Comparison of ENCODE assay signal across 8 mouse cellular contexts in genomic region chr2:157077641-157078058, GRCm38 (mm10). TPM values are rescaled to one million over a fixed set of nuclear protein-coding genes. Genes with fewer than 3 reads are reported as not detected.
DNase-seq lines count a peak whose midpoint lies in the region; ATAC-seq and TF ChIP-seq lines count a peak whose summit lies in the region.

No protein-coding gene starts in this region.

- no peak for TF ChIP-seq CTCF in C2C12 (IDR thresholded peaks at IDR 0.05; ENCODE audit: control insufficient read depth, insufficient read depth, insufficient read length)
- no peak for TF ChIP-seq CTCF in bone marrow macrophage, adult 2 months (IDR thresholded peaks at IDR 0.05; ENCODE audit: low read depth, low read length)
- TF ChIP-seq CTCF in heart, postnatal 0 days (IDR thresholded peaks at IDR 0.05; ENCODE audit: low read depth) = no peak

- peaks cover 18% of the 10 kb centered on the region for H3K36me3 ChIP-seq in C2C12 (ENCODE audit: control insufficient read depth, insufficient read depth)
- peaks cover 16% of the 10 kb centered on the region; the same call in 1 of the 2 replicates for H3K36me3 ChIP-seq in forebrain, embryonic 12.5 days (replicated peaks)
- H3K36me3 ChIP-seq in heart, postnatal 0 days (replicated peaks; ENCODE audit: control insufficient read depth, insufficient read depth, low read length) = peaks cover 6% of the 10 kb centered on the region; the same call in 1 of the 2 replicates
- no peaks in the 10 kb centered on the region for H3K36me3 ChIP-seq in liver, embryonic 15.5 days (replicated peaks)

- H3K4me2 ChIP-seq in forebrain, embryonic 12.5 days = peak overlapping the region; percentile 95
- peak overlapping the region; percentile 72 for H3K4me2 ChIP-seq in heart, postnatal 0 days (ENCODE audit: low read depth, low read length)
- H3K4me2 ChIP-seq in liver, embryonic 15.5 days = peak overlapping the region; percentile 70

- peak overlapping the region; percentile 68 for H3K4me3 ChIP-seq in C2C12 (ENCODE audit: insufficient read depth, poor library complexity, severe bottlenecking)
- peak overlapping the region; percentile 61 for H3K4me3 ChIP-seq in bone marrow macrophage, adult 2 months (ENCODE audit: insufficient read depth, low read length)
- peak overlapping the region; percentile 100 for H3K4me3 ChIP-seq in forebrain, embryonic 12.5 days (replicated peaks)
- peak overlapping the region; percentile 67 for H3K4me3 ChIP-seq in heart, postnatal 0 days (ENCODE audit: low read depth, low read length)
- peak overlapping the region; percentile 60 for H3K4me3 ChIP-seq in liver, embryonic 15.5 days (replicated peaks)

- H3K79me2 ChIP-seq in C2C12 (ENCODE audit: control insufficient read depth, insufficient read depth) = peaks cover 61% of the 10 kb centered on the region

- peak; percentile 89 for DNase-seq in heart, postnatal 0 days (ENCODE audit: low spot score)
- peak; percentile 91 to 92 for DNase-seq in kidney, postnatal 25 days
- peak; percentile 88 for DNase-seq in testis, postnatal 10 days (ENCODE audit: low spot score)

- H3K4me1 ChIP-seq in bone marrow macrophage, adult 2 months (ENCODE audit: control insufficient read depth, insufficient read depth, low read length) = peaks cover 41% of the 10 kb centered on the region
- peaks cover 66% of the 10 kb centered on the region for H3K4me1 ChIP-seq in forebrain, embryonic 12.5 days
- H3K4me1 ChIP-seq in heart, postnatal 0 days (ENCODE audit: control insufficient read depth, insufficient read depth) = peaks cover 52% of the 10 kb centered on the region
- peaks cover 47% of the 10 kb centered on the region for H3K4me1 ChIP-seq in liver, embryonic 15.5 days (replicated peaks)

- peak overlapping the region; percentile 100 for H3K9ac ChIP-seq in forebrain, embryonic 12.5 days
- peak overlapping the region; percentile 91 for H3K9ac ChIP-seq in heart, postnatal 0 days (replicated peaks; ENCODE audit: low read depth, low read length)
- H3K9ac ChIP-seq in liver, embryonic 15.5 days = peak overlapping the region; percentile 49; the same call in 1 of the 2 replicates

- TF ChIP-seq EP300 in heart, postnatal 0 days (IDR thresholded peaks at IDR 0.05; ENCODE audit: low read depth) = peak; percentile 87

- H3K27me3 ChIP-seq in C2C12 (ENCODE audit: control insufficient read depth, insufficient read depth, insufficient read length) = no peaks in the 10 kb centered on the region
- peaks cover 10% of the 10 kb centered on the region for H3K27me3 ChIP-seq in forebrain, embryonic 12.5 days
- no peaks in the 10 kb centered on the region for H3K27me3 ChIP-seq in heart, postnatal 0 days (ENCODE audit: control insufficient read depth, insufficient read depth, low read length)
- peaks cover 72% of the 10 kb centered on the region for H3K27me3 ChIP-seq in liver, embryonic 15.5 days

- H3K79me3 ChIP-seq in C2C12 (ENCODE audit: low read depth) = peaks cover 46% of the 10 kb centered on the region

- no peak overlapping the region for H3K27ac ChIP-seq in bone marrow macrophage, adult 2 months (ENCODE audit: insufficient read depth, low read depth, low read length)
- H3K27ac ChIP-seq in forebrain, embryonic 12.5 days = peak overlapping the region; percentile 98
- peak overlapping the region; percentile 84 for H3K27ac ChIP-seq in heart, postnatal 0 days (ENCODE audit: low read depth)
- no peak overlapping the region for H3K27ac ChIP-seq in liver, embryonic 15.5 days (replicated peaks)

- H3K9me3 ChIP-seq in forebrain, embryonic 12.5 days = no peaks in the 10 kb centered on the region
- no peaks in the 10 kb centered on the region for H3K9me3 ChIP-seq in heart, postnatal 0 days (replicated peaks; ENCODE audit: control insufficient read depth, low read length)
- H3K9me3 ChIP-seq in liver, embryonic 15.5 days (replicated peaks) = no peaks in the 10 kb centered on the region

- ATAC-seq in forebrain, embryonic 12.5 days (ENCODE audit: low FRiP score) = no peak
- peak; percentile 53 for ATAC-seq in heart, postnatal 0 days (ENCODE audit: insufficient read depth, low read depth)
- ATAC-seq in liver, embryonic 15.5 days (ENCODE audit: insufficient read depth) = peak; percentile 38
- ATAC-seq in monocyte, adult 5-6 weeks (replicated peaks; ENCODE audit: insufficient number of reproducible peaks, low FRiP score, low TSS enrichment, poor library complexity, severe bottlenecking) = peak; percentile 41; the same call in 1 of the 2 replicates

- WGBS in forebrain, embryonic 12.5 days = under 1% methylated on average over 15 of the region's 15 CpGs
- under 1% methylated on average over 15 of the region's 15 CpGs for WGBS in heart, postnatal 0 days
- WGBS in liver, embryonic 15.5 days (ENCODE audit: insufficient replicate concordance) = 9% methylated on average over 15 of the region's 15 CpGs

- TF ChIP-seq POLR2A in bone marrow macrophage, adult 2 months (IDR thresholded peaks at IDR 0.05; ENCODE audit: borderline replicate concordance, low read depth, low read length) = no peak

- H3ac ChIP-seq in C2C12 (ENCODE audit: control insufficient read depth, insufficient read length, low read depth) = peak overlapping the region; percentile 95

TF ChIP-seq in C2C12, 6 proteins besides CTCF, POLR2A, EP300 and RAD21:
- TF ChIP-seq USF1 (IDR thresholded peaks at IDR 0.05; ENCODE audit: low read depth) = no peak
- no peak for TF ChIP-seq FOSL1 (IDR thresholded peaks at IDR 0.05; ENCODE audit: insufficient read depth, low read length, poor library complexity, severe bottlenecking)
TF ChIP-seq in C2C12: peak in this region for 0.

RNA-seq across cellular contexts. Expression of gene Soga1, which starts 1.4 kb away (rescaled TPM):
- 13.9 TPM for polyA plus RNA-seq in C2C12 (2012; fragmentation: generic; extraction: Trizol)
- polyA plus RNA-seq in bone marrow macrophage, adult 2 months (2012; ENCODE audit: insufficient read depth, insufficient read length, missing spikeins) = 10.9 and 14.9 TPM in 2 replicates
- 6.0 and 7.4 TPM in 2 replicates for polyA plus RNA-seq in forebrain, embryonic 12.5 days (2016; fragmentation: Nextera tagmentation; extraction: Ambion mirVana)
- total RNA-seq in heart, postnatal 0 days (2014; rRNA removed; ENCODE audit: low replicate concordance) = 21.0 and 48.5 TPM in 2 replicates
- 1.0 and 1.1 TPM in 2 replicates for polyA plus RNA-seq in heart, postnatal 0 days (2015; fragmentation: Nextera tagmentation; extraction: Ambion mirVana)
- polyA plus RNA-seq in liver, embryonic 15.5 days (2015; fragmentation: Nextera tagmentation; extraction: Ambion mirVana) = 1.4 and 1.7 TPM in 2 replicates
- total RNA-seq in monocyte, adult 5-6 weeks (2017) = 0.76 to 1.5 TPM (median 0.78 TPM) in 3 replicates

RNA-seq across cellular contexts. Expression of gene Tldc2, which starts 9.2 kb away (rescaled TPM):
- not detected for polyA plus RNA-seq in C2C12 (2012; fragmentation: generic; extraction: Trizol)
- polyA plus RNA-seq in bone marrow macrophage, adult 2 months (2012; ENCODE audit: insufficient read depth, insufficient read length, missing spikeins) = not detected in 2 replicates
- not detected in 2 replicates for polyA plus RNA-seq in forebrain, embryonic 12.5 days (2016; fragmentation: Nextera tagmentation; extraction: Ambion mirVana)
- total RNA-seq in heart, postnatal 0 days (2014; rRNA removed; ENCODE audit: low replicate concordance) = not detected in 2 replicates
- not detected in 2 replicates for polyA plus RNA-seq in heart, postnatal 0 days (2015; fragmentation: Nextera tagmentation; extraction: Ambion mirVana)
- not detected in 2 replicates for polyA plus RNA-seq in liver, embryonic 15.5 days (2015; fragmentation: Nextera tagmentation; extraction: Ambion mirVana)
- not detected in 3 replicates for total RNA-seq in monocyte, adult 5-6 weeks (2017)

RNA-seq across cellular contexts. Expression of gene Samhd1, which starts 57.4 kb away (rescaled TPM):
- polyA plus RNA-seq in C2C12 (2012; fragmentation: generic; extraction: Trizol) = 30.2 TPM
- polyA plus RNA-seq in bone marrow macrophage, adult 2 months (2012; ENCODE audit: insufficient read depth, insufficient read length, missing spikeins) = 496 and 503 TPM in 2 replicates
- polyA plus RNA-seq in forebrain, embryonic 12.5 days (2016; fragmentation: Nextera tagmentation; extraction: Ambion mirVana) = 20.7 and 22.6 TPM in 2 replicates
- 9.0 and 22.6 TPM in 2 replicates for total RNA-seq in heart, postnatal 0 days (2014; rRNA removed; ENCODE audit: low replicate concordance)
- polyA plus RNA-seq in heart, postnatal 0 days (2015; fragmentation: Nextera tagmentation; extraction: Ambion mirVana) = 12.1 and 13.0 TPM in 2 replicates
- 15.2 and 18.1 TPM in 2 replicates for polyA plus RNA-seq in liver, embryonic 15.5 days (2015; fragmentation: Nextera tagmentation; extraction: Ambion mirVana)
- total RNA-seq in monocyte, adult 5-6 weeks (2017) = 1,089 to 1,183 TPM (median 1,123 TPM) in 3 replicates

Comparison
In these comparisons a context has a peak if more than half of its experiments do, and no peak if none do; other contexts are left out.
1. H3K27ac ChIP-seq: peak in forebrain, embryonic 12.5 days (single experiment) and heart, postnatal 0 days (single experiment); none in bone marrow macrophage, adult 2 months (single experiment) and liver, embryonic 15.5 days (single experiment).
2. H3K9ac ChIP-seq: peak in every context shown above with its lines; median percentile 100 in forebrain, embryonic 12.5 days; 91 in heart, postnatal 0 days; 49 in liver, embryonic 15.5 days.
3. RNA of gene Samhd1, which starts 57.4 kb away (polyA plus RNA-seq): 496 to 503 TPM in bone marrow macrophage, adult 2 months; 30.2 TPM in C2C12 (single experiment), 20.7 to 22.6 TPM in forebrain, embryonic 12.5 days, 15.2 to 18.1 TPM in liver, embryonic 15.5 days and 12.1 to 13.0 TPM in heart, postnatal 0 days; every median in the first group is over 10 times any median in the second.
4. Peak in every context shown above with its lines, with median percentiles within 50 percentile points of each other: H3K4me3 ChIP-seq, H3K4me2 ChIP-seq and DNase-seq.